Mouse (Mus musculus): Measurements from ENCODE around the gene Zfhx3.

The Zfhx3 gene

DNA sequence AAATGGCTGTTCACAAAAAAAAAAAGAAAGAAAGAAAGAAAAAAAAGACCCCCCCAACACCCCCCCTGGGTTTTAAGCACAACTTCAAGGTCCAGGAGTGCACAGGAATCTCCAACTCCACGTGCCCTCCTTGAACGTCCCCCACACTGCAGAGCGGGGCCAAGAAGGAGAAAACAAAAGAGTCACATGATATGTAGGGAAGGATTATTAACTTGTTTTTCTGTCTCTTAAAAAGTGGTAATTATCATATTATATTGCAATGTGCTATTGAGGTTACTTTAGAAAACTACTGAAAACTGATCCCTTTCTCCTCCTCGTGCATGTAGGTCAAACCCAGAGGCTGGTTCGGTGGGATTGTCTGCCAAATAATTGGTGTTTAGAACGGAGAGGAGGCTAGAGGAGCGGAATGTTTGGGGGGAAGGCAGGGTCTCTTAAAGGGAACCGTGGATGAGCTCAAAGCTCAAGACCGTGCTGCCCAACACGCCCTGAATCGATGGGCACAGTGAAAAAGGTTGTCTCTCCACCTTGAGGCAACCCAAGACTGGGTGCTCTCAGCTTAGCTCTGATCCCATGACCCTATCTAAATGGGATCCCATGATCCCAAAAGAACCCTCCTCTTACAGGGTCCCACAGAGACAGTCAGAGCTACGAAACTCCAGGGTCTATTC lies 612.3 kb downstream of the Zfhx3 start:
- no peak for DNase-seq

DNA sequence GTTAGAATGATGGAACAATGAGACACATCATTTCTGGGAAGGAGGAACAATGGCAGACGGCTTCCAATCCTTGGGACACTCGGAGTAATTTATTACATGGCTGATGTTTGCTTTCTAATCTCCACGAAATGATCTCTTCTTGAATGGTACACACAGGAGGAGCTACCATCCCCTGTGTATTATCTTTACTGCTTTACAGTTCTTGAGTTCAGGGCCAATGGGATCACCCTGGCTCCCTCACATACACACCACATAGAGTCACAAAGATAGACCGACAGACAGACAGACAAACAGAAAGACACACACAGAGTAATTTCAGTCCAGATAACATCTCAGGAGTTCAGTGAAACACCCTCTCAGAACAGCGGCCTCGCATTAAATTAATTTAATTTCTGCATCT lies 621.0 kb downstream of the Zfhx3 start:
- DNase-seq, result no peak

DNA sequence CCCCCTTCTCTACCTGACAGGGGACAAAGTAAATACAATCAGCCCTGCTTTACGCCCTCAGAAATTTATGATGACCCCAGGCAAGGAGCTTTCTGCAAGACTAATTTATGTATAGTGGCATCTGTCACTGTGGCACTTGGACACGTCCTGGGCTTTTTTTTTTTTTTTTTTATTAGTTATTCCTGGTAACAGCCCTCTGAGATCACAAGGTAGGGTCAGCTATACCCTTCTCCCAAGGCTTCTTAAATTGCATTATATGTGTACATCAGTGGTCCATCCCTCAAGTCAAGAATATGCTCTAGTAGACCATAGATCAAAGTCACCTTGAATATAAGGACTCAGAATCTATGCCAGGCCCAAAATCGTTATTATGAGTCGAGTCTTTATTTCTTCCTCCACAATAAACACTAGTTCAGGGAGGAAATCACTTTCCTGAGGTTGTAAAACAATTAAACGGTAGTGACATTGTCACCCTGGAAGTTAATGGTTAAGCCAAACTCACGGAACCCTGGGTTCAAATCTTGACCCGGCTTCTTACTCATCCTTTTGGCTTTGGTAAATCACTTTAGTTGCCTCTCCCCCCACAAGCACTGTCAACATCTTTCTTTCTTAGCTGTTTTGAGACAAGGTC lies 621.6 kb downstream of the Zfhx3 start:
- no peak for DNase-seq

DNA sequence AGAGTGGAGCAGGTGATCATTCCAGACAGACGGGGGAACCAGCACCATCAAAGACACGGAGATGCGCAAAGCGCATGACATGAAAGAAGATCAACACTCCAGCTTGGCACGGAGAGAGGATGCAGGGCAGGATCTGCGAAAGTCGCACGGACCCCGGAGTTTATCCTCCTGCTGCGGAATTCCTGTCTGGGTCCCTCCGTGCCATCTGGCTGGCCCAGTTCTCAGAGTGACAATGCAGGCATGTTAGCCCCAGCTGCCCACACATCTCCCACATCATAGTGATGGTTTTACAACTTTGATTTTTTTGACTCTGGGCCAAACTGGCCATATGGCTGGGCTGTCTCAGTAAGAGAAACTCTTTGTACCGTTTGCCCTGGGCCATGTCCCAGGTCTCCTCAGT lies 623.6 kb downstream of the Zfhx3 start:
- DNase-seq, result peak in 1 of 2 experiments; percentile 12

DNA sequence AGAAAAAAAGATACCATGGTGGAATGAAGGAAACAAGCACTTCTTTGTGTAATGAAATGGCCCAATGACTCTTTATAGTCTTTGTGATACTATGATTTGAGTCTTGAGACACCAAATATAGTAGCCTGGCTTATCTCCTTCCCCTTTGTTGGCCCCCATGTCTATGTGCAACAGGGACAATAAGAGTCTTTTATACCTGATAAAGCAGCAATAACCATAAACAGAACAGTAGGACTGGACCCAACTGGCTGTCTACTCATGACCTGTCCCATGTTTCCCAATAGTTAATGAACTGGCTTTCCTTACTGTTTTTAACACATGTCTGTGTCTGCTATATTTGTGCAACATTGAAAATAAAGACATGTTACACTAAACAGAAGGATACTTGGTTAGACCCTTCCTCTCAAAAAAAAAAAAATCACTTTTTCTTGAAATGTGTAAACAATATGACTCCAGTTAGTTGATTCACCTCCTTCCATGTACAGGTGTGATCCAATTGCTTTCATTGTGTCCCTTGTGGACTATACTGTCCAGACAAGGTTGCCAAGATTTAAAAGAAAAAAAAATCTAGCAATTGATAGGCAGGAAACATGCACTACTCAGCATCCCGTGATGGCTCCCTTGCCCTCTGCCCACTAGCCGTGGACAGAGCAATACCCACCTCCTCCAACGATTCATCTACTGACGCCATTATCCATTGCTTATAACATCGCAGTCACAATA lies 631.0 kb downstream of the Zfhx3 start:
- DNase-seq, result no peak

DNA sequence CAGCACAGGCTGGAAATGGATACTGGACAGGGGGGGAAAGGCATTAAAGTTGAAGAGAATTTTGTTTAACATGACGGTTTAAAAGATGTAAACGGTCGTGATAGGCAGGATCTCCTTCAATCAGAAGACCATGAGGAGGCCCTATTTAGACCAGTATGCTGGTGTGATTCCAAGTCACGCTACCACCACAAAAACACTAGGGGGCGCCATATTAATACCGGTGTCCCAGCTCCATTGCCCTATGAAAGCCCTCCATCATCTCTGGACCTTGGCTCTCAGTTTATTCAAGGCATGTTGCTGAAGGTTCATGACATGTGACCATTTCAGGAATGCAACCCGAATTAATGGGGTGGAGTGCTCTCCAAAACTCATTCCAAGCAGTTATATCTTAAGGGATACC lies 631.7 kb downstream of the Zfhx3 start:
- peak; percentile 52 to 68 for DNase-seq

DNA sequence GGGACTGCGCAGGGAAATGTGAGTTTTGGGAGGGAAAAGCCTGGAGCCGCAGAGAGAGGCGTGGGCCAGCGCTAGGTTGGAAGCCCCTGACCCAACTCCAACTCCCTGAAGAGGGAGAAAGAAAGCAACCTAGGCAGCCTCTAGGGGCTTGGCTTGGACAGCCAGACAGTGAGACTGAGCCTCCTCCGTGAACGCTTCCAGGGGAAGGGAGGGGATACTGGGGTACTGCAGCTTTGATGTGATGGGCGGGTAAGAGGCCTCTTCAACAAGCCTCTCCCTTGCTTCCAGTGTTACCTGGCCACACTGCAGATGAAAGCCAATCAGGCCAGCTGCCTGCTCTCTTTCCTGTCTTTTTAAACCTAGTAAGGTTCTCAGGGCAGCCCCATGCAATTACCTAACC lies 635.1 kb downstream of the Zfhx3 start:
- DNase-seq, result no peak

DNA sequence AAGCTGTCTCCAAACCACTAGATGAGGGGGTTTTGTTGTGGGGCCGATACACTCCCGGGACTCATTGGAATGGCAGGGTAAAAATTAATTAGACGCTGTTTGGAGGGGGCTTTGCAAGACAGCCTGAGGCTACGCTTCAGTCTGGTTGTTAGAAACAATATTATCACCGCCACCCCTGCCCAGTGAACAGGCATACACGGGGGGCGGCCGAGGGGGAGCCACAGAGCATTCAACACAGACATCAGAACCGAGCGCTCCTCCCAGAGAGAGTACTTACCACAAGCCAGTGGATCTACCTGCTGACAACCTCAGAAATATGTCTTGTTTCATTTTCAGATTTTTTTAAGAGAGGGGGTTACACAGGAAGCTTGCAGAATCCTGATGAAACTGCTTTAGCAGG lies 635.9 kb downstream of the Zfhx3 start:
- DNase-seq, result no peak

DNA sequence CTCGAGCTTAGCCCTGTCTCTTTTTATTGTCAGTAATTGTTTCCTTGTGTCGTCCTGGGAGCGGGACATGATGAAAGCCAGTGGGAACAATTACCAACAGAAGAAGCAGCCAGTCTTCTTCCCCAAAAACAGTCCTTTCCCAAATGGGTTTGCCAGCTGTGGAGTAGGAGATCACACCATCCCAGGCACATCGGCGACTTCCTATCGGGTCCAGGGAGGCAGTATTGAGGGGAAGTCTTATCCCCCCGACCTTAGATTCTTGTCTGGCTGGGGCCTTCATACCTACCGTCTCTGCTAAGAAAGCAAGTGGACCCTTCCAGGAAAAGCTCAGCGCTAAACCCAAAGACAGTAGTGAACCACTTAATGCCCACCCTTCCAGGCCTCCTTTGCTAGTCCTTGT lies 637.4 kb downstream of the Zfhx3 start:
- DNase-seq, result no peak

DNA sequence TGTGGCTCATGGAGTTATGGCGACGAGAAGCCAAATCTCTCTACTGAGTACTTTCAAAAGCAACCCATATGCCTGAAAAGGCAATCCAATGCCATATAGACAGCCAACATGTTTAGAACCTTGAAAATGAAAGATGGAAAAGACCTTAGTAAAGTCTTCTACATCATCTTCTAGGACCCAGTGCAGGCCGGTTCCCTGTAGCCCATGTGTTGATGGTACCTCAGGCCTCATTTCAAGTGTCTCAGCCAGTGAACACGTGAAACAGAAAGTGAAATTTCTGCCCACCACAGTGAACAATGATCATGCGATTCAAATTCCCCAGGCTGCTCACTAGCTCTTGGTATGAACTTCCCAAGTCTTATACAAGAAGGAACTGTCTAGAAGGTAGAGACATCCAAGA lies 637.9 kb downstream of the Zfhx3 start:
- no peak for DNase-seq

DNA sequence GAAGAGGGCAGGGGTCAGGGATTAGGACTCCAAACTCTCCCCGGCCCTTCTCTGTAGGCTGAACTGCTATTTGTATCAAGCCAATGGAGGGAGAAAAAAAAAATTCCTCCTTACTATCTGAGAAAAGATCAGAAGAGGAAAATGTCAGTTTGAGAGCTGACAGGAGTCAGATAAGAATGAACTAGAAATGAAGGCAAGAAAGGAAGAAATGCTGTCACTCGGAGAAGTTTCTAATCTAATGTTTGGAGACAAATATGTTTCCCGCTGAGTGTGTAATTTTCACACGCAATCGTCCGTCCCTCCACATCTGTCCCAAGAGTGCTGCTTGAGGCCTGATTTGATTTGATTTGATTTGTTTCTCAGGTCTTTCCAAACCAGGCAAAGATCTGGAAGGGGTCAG lies 639.1 kb downstream of the Zfhx3 start:
- no peak for DNase-seq

DNA sequence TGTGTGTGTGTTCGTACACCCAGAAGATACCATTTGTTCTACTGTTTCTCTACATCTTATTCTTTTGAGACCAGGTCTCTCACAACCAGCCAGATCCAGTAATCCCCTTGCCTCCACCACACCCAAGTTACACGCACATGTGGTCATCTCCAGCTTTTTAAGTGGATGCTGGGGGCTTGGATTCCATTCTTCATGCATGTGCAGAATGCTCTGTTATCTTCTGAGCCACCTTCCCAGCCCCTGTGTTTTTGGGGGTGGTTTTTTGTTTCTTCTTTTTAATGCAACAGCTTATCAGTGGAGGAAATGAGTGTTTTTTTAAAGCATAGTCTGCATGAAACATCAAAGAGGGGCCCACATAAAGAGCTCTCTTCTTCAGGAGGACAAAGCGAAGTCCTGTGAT lies 639.8 kb downstream of the Zfhx3 start:
- no peak for DNase-seq

DNA sequence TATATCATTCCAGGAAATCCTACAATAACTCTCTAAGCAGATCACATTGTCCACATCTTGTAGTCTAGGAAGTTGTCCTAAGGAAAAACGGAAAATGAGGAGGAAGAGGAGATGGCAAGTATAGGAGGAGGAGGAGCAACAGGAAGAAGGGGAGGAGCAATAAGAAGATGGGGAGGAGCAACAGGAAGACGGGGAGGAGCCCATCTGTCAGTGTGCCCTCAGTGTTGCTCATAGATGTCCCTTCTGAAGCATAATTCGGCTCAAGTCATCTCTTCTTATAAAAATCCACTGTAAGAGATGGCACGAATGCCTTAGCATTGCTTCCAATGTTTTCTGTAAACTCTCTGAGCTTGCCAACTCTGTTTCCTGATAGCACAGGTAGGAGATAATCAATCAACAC lies 640.8 kb downstream of the Zfhx3 start:
- DNase-seq, result no peak

DNA sequence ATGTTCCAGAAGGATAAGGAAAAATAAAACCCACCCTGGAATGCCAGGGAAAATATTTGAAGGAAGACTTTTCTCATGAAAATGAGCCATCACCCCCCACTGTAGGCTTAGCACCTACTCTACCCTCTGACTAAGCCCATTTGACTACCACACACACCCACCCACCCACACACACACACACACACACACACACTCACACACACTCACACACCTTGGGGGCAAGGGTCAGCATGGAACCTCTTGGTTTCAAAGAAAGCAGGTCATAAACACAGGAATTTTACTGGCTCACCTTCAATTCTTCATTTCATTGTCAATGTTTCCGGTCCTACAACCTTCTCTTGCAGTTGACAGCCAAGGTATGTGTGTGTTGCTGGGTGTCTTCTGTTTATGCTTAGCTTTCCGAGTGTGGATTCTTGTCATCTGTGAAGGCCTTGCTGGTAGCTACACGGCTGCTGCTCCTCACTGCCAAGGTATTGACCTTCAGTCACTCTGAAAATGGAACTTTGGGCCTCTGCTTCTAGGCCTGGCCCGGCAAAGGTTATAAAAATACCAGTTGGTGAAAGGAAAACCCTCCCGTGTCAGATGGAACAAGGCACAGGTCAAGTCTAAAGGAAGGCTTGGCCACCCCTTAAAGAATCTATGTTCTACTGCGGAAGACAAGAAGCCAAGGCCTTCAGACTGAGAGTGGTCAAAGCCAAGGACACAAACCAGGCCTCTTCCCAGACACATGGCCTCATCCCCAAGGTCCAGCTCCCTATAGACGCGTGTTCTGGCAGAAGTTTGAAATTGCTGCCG lies 641.6 kb downstream of the Zfhx3 start:
- no peak for DNase-seq

DNA sequence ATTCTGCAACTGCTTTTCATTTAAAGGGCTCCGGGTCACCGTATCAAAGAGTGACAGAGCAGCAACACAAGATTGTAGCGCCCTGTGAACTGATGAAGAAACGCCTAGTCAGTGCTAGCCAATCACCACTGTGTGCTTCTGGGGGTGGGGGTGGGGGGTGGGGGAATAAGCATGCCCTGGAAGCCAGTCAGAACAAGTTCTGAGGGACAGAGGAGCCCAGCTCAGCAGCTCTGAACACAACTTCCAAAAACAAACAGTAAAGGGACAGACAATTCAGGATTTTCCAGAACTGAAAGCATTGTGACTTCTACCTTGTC lies 642.2 kb downstream of the Zfhx3 start:
- DNase-seq, result no peak

DNA sequence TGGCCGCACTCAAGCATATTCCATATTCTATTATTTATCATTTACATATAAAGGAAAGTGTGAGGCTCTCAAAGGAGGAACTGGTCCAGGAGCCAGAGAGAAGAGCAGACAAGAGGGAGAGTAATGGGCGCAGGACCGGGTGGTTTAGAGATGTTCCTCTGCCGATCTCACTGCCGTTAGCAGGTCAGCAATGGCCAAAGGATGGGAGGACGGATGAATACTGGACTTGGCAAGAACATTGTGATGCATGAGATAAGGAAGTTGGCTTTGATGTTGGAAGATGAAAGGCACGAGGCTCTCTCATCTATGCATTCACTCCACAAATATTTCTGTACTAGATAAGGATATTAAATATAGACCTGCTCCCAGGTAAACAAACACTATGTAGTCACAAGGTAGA lies 648.6 kb downstream of the Zfhx3 start:
- no peak for DNase-seq

DNA sequence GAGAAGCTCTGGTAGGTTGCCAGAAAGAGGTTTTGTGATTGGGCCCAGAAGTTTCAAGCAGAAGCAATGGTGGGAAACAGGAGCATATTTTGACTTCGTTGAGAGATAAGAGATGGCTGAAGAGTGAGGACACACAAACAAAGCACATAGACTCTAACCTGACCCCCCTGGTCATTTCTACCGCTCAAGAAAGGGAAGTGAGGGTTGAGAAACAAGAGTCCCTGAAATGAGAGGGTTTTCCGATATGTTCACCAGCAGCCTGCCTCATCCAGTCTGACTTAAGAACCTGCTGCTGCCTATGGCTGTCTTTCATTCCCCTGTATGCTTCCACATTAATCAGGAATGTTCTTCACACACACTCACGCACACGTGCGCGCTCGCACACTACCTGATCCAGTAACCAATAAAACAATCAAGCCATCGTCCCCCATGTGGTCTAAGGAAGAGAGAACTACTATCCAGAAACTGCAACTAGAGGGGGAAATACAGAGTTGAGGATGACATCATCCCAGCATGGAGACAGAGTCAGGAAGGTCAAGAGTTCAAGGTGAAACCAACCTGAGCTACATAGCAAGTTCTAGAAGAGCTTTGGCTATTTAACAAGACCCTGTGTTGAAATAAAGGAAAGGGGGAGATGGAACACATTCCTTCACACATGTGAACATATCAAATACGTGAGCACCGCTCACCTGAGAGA lies 649.7 kb downstream of the Zfhx3 start:
- DNase-seq, result no peak

DNA sequence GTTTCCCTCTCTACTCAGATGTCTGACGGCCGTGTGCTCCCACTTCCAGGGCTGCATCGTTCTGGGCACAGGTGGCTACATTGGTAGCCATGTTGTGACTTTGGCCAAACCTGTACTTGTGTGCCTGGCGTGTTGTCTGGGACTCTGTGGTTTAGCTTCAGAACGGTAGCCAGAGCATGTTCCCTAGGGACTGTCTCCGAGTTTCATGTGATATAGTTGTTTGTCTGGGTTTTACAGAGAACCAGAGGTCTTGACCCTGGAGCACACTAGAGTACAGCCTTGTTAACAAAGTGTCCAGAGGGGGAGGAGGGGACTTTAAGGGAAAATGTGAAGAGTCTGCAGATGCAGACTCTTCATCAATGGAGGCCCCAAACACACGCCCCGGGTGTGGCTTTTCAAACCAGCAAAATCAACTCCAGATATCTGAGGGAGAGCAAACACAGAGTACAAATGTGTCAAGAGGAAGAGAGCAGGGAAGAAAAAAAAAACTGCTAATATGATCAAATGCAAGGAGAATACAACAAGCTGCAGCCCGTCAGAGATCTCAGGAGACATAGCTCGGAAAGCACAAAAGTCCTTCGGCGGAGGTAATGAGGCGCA lies 650.6 kb downstream of the Zfhx3 start:
- no peak for DNase-seq

DNA sequence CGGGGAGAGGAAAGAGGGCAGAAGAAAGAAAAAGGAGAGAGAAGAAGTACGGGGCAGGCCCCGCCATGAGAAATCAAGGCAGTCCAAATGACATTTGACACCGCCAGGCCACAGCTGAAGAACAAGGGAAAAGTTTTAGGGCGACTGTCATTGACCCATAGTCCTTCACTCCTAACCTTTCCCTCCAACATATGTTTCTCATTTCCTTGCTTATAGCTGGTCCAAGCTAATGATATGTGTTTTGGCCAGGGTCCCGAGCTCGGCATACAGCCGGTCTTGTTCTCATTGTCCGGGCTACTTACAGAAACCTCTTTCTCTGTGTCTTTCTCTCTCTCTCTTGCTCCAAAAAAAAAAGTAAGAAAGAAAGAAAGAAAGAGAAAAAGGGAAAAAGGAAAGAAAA lies 651.4 kb downstream of the Zfhx3 start:
- DNase-seq, result peak; percentile 77 to 80

DNA sequence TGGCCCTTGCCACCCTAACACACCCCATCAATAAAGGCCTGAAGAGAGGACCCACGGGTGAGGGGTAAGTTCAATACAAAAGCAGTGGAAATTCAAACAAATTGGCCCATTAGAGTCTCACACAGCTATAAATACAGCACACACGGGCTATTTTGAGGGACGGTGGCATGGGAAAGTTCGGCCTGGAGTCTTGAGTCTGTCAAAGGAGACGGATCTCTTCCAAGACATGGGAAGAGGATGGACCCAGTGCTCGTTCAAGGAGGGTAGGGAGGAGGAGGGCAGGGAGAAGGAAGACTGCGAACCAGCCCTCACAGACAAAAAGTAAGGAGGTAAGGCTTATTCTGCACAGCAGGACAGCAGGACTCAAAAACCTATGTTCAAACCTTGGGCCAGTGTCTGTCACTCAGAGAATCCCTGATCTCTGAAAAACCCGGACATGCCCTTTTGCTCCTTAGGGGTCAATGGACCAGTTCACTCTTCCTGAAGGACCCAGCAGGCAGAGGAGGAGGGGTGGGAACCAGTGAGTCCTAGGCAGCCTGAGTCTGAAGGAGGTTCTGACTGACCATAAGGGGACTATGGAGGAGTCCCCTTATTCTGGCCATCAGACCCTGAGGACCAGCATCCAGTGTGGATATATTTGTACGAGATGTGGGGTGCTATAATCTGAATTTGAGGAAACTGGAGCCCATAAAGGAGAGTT lies 652.1 kb downstream of the Zfhx3 start:
- no peak for DNase-seq

DNA sequence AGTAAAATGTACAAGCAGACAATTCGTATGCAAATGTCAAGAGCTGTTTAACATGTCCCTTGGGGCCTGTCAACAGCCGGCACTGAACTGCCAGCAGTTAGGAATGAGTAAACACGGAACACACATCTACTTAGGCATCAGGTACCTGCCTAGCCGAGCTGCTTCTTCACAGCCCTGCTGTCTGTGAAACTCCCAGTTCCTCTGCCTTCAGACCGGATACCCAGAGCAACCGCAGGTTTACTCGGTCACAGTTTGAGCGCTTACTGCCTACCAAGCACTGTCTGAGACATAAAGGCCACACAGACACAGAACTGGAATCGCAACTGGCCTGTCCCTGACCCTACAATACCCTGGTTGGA lies 652.6 kb downstream of the Zfhx3 start:
- peak in 1 of 2 experiments; percentile 18 for DNase-seq
